Mouse (Mus musculus): ENCODE measurements around the gene Gm48551.
A peak's percentile ranks its signal among the peaks of the same experiment; 100 is the strongest.

Gene Gm48551

DNA sequence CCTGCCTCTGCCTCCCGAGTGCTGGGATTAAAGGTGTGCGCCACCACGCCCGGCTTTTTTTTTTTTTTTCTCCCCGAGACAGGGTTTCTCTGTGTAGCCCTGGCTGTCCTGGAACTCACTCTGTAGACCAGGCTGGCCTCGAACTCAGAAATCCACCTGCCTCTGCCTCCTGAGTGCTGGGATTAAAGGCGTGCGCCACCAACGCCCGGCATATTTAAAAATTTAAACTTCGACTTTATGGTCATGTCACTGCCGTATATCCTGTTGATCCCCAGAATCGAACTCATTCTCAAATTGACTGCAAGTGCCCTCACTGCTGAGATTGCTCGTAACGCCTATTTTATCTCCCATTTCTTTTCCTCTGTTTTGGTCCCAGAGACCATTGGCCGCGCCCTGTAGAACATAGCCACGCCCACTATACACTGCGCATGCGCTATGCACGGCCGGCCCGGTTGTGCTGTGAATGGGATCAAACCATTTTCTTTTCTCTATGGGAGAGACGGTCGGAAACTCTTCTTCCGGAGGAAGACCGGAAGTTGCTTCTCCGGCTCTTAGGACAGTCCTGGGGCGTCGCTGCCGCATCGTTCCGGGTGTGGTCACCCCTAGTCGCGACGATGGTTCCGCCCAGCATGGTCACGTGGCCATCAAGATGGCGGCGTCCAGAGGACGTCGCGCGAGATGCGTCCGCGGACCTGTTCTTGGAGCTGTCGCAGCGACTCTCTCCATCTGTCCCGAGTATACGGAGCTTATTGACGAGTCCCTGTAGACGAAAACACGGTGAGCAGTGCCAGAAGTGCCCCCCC is at the start of gene Gm48551, which contains the start of gene Dohh:
Gene Gm48551, plus strand, starts transcription at position 665 of the 803 bp plus-strand sequence.
Gene Dohh, plus strand, starts transcription at position 627 of the 803 bp plus-strand sequence.
- DNase-seq (ENCODE audit: low spot score), result peak; percentile 97

DNA sequence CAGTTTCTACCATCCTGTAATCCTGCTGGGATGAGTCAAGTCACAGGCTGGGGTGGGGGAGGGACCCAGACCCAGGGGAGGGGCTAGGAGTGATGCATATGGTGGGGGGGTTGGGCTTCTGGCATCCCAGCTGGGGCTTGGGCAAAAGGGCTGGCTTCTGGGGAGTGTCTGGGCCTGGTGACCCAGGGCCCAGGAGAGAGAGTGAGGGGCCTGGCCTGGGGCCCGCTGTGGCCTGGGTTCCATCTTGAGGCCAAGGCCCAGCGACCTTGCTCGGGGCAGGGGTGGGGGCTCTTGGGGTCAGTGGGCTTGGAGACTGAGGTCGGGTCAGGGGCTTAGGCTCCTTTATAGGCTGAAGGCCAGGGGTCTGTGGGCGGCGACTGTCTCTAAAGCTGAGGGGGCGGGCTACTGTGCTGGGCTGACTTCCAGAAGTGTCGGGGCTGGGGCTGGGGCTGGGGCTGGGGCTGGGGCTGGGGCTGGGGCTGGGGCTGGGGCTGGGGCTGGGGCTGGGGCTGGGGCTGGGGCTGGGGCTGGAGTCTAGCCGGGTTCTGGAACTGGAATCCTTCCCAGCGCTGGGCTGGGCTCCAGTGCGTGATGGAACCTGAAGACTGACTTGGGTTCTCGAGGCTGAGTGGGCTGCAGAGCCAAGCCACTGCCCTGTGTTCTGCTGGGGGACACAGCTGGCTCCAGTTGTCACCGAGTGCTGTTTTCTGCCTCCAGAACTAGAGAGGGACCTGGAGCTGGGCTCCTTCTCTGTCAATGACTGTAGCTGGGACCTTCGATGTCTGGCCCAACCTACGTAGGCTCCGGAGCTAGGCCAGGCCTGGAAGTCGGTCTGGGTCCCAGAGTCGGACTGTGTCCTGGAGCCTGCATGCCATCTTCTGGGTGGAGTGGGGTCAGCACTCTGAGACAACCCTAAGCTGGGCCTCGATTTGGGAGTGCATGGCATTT is 48.6 kb upstream of the Gm48551 start:
- DNase-seq (ENCODE audit: low spot score), result no peak

DNA sequence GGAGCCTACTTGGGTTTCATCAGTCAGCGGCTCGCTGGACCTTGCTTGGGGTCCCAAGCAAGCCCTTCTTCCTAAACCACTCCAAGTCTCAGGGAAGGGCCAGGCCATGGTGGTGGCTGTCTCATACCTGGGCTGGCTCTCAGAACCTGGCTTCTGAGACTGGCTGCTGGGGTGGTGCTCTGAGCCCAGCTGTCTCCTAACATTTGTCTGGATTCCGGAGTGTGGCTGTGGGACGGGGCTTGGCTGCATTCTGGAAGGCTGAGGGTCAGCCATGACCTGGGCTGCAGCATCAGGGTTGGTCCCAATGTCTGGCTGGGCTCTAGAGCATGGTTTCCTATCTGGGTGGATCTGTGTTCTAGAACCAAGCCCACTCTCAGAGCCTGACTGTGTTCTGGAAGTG is 47.7 kb upstream of the Gm48551 start:
- DNase-seq (ENCODE audit: low spot score), result no peak

DNA sequence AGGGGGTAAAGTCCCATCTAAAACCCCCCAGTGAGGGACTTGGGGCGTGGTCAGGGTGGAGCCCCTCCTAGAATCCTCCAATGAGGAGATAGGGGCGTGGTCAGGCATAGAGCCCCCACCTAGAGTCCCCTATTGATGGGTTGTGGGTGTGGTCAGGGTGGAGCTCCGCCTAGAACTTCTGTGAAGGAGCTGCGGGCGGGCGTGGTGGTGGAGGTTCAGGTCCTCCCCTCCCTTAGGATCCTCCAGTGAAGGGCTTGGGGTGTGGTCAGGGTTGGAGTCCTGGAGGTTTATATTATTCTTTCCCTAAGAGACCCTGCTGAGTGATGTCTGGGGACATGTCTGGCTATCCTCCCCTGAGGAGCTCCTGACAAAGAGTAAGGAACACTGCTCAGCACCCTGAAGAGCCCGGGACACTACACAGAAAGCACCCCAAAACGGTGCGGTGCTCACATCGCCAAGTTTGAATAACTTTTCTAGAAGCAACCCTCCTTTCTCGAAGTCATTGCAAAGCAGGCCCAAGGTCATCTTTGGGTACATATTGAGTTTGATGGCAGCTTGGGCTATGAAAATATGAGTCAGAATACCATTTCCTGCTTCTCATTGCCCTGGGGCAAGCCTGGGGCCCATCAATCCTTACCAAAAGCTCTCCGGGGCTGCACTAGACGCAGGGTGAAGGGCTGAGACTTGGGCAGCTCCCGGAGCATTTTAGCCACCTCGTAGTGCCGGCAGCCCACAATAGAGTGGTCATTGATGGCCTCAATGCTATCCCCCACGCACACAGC is 43.5 kb upstream of the Gm48551 start:
- no peak for DNase-seq (ENCODE audit: low spot score)

DNA sequence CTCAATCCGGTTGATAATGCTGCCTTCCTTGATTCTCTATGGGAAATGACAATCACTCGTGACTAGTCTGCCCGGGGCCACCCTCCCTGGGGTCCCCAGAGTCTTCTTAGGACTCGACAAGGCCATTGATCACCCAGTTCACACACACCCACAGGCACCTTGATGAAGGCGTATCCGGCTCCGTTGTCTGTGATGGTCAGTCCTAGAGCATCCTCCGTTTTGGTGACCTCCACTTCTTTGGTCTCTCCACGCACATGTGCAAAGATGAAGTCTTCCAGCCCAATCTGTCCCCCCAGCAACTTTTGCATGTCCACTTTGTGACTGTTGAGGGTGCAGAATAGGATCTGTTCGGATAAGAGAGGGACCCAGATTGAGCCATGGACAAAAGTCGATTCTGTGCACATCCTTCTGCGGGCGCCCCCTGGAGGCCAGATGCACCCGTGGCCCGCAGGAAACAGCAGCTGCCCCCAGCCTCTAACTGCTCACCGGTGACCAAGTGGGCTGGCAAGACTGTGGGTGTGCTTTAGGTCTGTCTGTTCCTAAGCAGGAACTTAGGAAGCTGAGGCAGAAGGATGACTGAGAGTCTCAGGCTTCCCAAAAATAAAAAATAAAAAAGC is 42.8 kb upstream of the Gm48551 start:
- DNase-seq (ENCODE audit: low spot score), result peak; percentile 70

DNA sequence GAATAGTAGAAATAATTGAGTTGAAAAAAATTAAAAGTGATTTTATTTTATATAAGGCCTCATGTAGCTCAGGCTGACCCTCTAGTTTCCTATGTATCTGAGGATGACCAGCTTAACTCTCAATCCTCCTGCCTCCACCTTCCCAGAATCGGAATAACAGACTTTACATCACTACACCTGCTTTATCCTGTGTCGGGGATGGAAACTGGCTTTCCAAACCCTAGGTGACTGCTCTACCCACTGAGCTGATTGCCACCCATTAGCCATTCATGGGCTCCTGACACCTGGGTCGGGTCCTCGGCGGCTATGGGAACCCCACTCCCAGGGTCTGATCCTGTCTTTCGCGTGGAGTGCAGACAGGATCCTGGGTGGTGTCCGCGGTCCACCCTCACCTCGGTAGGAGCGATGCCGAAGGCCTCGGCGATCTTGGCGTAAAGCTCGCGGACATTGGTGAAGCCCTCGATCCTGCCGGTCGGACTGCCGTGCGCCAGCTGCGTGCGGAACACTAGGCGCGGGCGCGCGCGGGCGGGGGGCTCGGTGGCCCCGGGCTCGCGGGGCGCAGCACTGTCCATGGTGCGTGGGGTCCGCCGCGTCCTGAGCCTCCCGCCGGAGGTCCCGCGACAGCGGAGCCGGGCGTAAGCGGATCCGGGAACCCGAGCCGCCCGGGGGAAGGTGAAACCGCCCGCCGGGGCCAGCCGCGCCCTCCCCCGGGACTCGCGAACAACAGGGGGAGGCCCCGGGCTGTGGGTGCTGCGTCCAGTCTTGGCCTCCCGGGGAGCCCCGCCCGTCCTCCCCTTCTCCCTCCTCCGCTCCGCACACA is 41.4 kb upstream of the Gm48551 start, which contains the start of gene Gipc3:
Gene Gipc3, minus strand, starts transcription at position 581 of the 820 bp plus-strand sequence.
- DNase-seq (ENCODE audit: low spot score), result no peak

DNA sequence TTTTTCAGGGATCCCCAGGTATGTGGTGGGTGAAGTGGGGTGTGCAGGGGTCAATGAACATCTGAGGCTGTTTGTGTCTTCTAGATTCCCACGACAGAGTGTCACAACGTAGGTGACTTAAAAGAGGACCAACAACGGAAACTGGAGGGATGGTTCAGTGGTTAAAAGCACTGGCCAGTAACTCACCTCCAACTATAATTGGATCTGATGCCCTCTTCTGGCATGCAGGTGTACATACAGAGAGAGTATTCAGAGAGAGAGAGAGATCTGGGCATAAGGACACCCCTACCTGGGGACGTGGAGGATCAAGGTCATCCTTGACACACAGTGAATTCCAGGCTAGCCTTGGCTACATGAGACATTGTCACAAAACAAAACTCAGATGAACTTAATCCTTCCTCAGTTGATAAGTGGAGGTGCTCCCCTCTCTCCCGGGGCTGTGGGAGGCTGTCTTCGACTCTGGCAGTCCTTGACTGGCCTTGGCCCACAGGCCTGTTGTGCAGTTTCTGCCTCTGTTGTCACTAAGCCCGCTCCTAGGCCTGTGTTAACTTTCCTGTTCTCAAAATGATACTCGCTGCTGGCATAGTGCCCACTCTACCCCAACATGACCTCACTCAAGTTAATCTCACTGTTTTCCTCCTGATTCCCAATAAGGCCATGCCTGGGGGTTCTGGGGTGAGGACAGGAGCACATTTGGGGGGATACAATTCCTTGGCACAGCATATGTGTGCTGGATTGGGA is 39.7 kb upstream of the Gm48551 start:
- DNase-seq (ENCODE audit: low spot score), result no peak

DNA sequence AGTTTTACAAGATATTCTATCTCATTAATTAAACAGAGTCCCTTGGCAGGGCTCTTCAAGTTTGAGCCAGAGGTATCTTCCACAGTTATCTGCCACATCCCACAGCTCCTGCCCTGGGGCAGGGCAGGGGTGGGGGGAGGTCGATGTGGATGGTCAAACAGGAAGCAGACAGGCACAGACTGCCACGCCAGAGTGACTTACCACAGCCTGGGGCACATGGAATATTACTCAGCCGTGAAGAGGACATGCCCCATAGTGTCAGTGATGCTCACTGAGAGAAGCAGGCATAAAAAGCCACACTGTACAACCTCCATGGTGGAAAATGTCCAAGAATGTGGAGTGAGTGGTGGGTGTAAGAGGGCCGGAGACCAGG is 39.1 kb upstream of the Gm48551 start:
- DNase-seq (ENCODE audit: low spot score), result no peak

DNA sequence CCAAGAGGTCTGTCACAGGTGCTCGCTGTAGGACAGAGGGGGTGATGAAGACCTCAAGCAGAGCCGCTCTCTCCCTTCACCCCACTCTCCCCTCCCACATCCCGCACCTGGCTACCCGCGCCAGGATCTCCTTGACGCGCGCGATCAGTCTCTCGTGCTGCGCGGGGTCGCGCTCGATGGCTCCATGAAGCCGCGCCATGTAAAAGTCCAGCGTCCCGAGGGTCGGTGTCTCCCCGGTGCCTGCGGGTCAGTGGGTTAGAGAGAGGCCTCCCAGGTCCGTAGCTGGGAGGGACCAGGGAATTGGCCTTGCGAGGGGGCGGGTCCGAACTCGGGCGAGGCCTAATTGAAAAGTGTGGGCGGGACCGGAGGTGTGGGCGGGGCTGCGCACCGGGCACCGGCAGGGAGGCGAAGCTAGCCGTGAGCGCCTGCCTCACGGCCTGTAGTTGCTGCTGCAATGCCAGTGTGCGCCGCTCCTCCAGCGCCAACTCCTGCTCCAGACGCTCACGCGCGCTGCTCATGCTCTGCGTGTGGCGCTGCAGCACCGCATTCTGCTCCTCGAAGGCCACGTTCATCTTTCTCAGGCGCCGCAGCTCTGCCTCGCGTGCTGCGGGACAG is 37.7 kb upstream of the Gm48551 start:
- peak; percentile 50 for DNase-seq (ENCODE audit: low spot score)

DNA sequence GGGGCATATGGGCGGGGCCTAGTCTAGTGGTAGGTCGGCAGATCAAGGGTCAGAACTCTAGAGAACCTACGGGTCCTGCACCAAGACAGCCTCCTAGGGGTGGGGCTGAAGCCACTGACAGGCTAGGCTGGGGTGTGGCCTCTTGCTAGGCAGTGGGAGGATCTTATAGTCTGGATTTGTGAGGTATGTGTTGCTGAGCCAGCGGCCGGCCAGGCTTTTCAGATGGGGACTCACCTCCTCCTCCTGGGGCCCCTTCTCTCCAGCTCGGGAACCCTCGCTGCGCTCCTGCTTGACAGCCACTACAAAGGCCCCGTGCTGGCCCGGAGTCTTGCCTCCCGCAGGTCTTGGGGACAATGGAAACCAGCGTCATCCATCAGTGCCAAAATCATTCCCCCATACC is 35.1 kb upstream of the Gm48551 start:
- DNase-seq (ENCODE audit: low spot score), result no peak

DNA sequence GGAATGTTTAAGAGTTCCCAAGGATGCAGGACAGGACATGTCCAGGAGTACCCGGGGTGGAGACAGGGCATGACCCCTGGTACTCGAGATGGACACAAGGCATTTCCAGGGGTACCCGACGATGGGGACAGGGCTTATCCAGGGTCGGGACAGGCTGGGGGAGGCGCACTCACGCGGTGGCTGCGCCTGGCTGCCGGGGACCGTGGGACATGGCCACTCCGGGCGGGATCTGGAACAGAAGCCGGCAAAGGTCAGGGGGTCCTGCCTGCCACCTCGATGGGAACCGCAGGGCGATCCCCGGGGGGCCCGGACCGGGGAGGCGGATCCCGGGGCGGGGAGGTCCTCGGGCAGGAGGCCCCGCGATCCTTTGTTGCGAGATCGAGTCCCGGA is 34.3 kb upstream of the Gm48551 start:
- no peak for DNase-seq (ENCODE audit: low spot score)

DNA sequence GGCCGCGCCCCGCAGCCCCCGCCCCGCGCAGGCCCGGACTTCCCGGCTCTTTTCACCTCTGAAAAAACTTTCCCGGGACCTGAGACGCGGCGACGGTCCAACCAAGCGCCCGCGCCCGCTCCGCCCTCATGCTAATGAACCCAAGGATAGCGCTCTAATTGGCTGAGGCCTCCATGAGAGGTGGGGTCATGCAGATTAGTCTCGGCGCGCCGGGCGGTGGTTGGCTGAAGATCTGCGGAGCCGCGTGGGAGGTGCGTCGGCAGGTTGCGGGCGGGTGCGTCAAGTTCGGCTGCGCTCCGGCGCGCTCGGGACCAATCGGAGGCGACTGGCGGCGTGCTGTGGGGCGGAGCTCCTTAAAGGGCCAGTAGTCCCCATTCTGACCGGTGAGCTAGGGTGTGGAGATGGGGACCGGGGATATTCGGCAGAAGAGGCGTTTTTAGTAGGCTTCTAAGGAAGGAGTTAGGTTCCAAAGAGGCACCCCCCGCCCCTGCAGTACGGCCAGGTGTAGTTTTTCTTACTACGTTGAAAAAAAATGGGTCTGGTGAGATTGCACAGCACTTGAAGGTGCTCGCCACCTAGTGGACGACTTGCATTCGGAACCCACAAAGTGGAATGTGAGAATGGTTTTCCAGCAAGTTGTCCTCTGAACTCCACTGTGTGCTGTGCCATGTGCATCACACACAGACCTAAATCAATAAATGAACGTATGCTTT is 33.8 kb upstream of the Gm48551 start, which contains the start of gene Hmg20b:
Gene Hmg20b, minus strand, starts transcription at position 130 of the 713 bp plus-strand sequence.
- DNase-seq (ENCODE audit: low spot score), result peak; percentile 98

DNA sequence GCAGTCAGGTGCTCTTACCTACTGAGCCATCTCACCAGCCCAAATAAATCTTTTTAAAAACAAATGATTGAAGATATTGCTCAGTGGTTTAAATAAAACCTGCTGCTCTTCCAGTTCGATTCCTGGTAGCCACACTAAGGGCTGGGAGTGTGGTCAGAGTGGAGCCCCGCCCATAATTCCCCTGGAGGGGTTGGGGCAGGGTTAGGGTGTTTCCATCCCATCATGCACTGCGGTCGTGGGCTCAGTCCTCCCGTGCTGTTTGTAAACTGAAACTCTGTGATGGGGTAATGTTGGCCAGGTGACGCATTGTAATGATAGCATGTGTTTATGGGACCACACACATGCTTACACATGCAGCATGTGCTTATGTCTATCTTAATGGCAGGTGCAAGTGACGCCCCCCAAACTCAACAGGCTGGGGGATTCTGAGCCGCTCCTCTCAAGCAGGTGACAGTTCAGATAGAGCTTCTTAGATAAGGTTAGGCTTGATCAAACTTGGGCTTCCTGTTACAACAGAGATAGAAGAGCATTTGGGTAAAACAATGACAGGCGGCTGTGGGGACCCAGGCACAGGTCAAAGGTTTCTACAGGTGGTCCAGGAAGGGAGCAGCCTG is 32.5 kb upstream of the Gm48551 start:
- peak; percentile 66 for DNase-seq (ENCODE audit: low spot score)

DNA sequence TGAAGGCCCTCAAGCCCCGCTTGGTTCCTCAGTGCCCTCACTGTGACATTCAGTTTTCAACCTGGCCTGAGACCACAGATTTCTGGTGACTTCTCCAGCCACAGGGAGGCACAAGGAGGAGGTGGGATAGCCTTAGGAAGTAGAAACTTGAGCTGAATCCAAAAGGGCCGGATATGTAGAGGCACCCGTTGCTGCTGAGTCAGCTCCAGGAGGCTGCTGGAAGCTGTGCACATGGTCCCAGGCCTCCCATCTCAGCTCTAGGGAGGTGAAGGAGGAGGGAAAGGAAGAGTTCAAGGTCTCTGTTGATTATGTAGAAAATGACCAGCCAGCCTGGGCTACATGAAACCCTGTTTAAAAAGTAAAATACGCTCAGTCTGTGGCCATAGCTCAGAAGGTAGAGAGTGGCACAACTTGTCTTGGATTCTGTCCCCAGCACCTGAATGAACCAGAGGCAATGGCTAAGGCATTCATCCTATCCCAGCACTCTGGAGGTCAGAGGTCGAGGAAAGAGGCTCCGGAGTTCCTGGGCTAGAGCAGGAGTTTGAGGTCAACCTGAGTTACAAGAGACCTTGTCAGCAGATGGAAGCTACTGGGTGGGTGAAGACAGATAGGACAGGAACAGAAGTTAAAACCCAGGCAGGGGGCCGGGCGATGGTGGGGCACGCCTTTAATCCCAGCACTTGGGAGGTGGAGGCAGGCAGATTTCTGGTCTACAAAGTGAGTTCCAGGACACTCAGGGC is 29.4 kb upstream of the Gm48551 start:
- DNase-seq (ENCODE audit: low spot score), result no peak

DNA sequence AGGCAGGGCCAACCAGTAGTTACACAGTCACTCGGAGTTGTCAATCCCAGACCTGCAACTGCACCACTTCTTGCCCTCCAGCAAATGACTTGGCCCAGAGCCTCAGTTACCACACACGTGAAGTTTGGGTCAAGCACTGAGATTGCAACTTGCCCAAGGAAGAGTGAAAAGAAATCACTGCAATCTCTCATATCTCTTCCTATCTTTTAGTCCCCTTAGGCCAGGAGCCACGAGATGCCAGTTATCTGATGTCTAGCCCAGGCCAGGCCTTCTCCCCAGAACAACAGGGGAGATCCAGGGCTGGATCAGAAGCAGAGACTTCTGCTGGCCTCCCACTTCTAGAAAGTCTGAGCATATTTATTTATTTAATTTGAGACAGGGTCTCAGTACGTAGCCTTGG is 28.7 kb upstream of the Gm48551 start:
- DNase-seq (ENCODE audit: low spot score), result no peak

DNA sequence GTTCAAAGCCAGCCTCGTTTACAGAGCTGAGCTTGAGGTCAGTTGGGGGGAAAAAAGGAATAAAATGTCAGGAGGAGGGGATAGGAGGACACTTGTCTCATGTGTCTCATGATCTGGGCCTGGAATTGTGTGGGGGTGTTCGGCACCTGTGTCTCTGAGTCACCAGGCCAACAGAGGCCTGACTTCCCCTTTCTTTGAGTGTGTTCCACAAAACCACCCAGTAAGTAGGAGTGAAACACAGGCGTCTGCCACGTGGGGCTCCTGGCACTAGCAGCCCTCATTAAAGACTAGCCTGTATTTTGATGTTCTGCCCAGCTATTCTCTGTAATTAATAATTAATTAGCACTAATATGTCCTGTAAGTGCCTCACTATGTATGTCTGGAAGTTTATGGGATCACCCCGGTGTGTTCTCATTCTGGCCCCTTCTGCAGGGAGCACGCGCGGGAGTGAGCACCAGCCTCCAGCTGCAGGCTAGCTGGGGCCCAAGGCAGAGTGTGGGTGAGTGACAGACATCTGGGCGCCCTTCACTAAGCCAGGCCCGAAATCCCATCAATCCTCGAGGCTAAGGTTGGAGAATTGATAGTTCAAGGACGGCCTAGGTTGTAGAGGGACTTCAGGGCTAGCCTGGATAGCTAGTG is 27.8 kb upstream of the Gm48551 start:
- no peak for DNase-seq (ENCODE audit: low spot score)
